Mouse (Mus musculus) midbrain, embryonic 14.5 days (tissue): ENCODE measurements around the gene Chgb. TPM values are rescaled to one million over a fixed set of nuclear protein-coding genes. Genes with fewer than 3 reads are reported as not detected.

Experiments used
- ATAC-seq: fragments of 200-750 bp; cut with Nextera tagmentation; 2 replicates; pipeline ENCODE4 v1.8.0; 2017; ENCODE audit warnings: moderate number of reproducible peaks, moderate library complexity; ENCODE audit not compliant: low FRiP score, low TSS enrichment
- DNase-seq: peaks from one replicate; pipeline ENCODE4 v3.0.0-alpha.2; 2015
- H3K27ac ChIP-seq: fragments of 300-500 bp; sonication (generic); replicated peaks from 2 replicates; pipeline ENCODE4 v1.5.1; 2014; ENCODE audit warnings: mild to moderate bottlenecking, low read depth, low read length, moderate library complexity
- H3K27me3 ChIP-seq: fragments of 300-500 bp; sonication (generic); 2 replicates; pipeline ENCODE4 v1.6.1; 2014; ENCODE audit warnings: low read length, control low read depth, mixed read lengths; ENCODE audit not compliant: control insufficient read depth, insufficient read depth
- H3K36me3 ChIP-seq: fragments of 300-500 bp; sonication (generic); 2 replicates; pipeline ENCODE4 v1.6.1; 2014; ENCODE audit warnings: low read length, control low read depth; ENCODE audit not compliant: control insufficient read depth, insufficient read depth
- H3K4me1 ChIP-seq: fragments of 300-500 bp; sonication (generic); 2 replicates; pipeline ENCODE4 v1.6.1; 2014; ENCODE audit warnings: mild to moderate bottlenecking, antibody characterized with exemption, low read length, control low read depth; ENCODE audit not compliant: control insufficient read depth, insufficient read depth
- H3K4me2 ChIP-seq: fragments of 300-500 bp; sonication (generic); 2 replicates; pipeline ENCODE4 v1.6.1; 2014; ENCODE audit warnings: mild to moderate bottlenecking, low read length, moderate library complexity
- H3K4me3 ChIP-seq: fragments of 300-500 bp; sonication (generic); replicated peaks from 2 replicates; pipeline ENCODE4 v1.5.1; 2014; ENCODE audit warnings: low read depth, low read length
- H3K9ac ChIP-seq: fragments of 300-500 bp; sonication (generic); replicated peaks from 2 replicates; pipeline ENCODE4 v1.6.1; 2014; ENCODE audit warnings: mild to moderate bottlenecking, low read length, moderate library complexity
- H3K9me3 ChIP-seq: fragments of 300-500 bp; sonication (generic); 2 replicates; pipeline ENCODE4 v1.6.1; 2016; ENCODE audit warnings: low read length, control low read depth, mixed read lengths; ENCODE audit not compliant: control insufficient read depth
- WGBS: fragments of 180-500 bp; shearing (Covaris S2); extraction: QIAGEN DNeasy Blood & Tissue Kit; methylation state at CpG from one replicate; pipeline ENCODE4 v1.1.7; 2014; 5-methylcytosine and 5-hydroxymethylcytosine counted together
- polyA plus RNA-seq: library from polyadenylated mRNA; unstranded; fragments of >200 nt; fragmentation: Nextera tagmentation; extraction: Ambion mirVana; gene quantifications from 2 replicates; pipeline ENCODE4 v1.2.1, GENCODE M21; 2014

Chgb gene
- polyA plus RNA-seq, 1 experiment from 2014 or later = 62.0 TPM

DNA sequence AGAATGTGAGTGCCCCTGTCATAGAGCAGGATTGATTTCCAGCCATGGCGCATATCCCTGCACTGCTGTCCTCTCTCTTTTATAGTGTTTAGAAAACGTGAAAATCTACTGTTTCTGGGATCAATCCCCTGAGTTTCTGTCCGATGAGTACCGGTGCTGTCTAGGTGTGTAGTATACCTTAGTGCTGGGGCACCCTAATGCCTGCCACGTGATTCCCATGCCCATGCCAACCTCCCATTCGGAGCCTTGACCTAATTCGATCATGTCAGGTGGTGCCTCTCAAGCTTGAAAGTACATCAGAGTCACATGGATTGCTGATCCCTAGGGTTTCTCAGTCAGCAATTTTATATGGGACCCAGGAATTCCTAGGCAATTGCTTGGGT lies 13.1 kb downstream of the Chgb start:
- Histone ChIP-seq H3K9me3 (no peaks in the 10 kb centered on the region), H3K4me3 (no peak overlapping the region), H3K4me2 (no peak overlapping the region), H3K4me1 (no peaks in the 10 kb centered on the region), H3K27ac (no peak overlapping the region), H3K36me3 (peaks cover 24% of the 10 kb centered on the region), H3K27me3 (no peaks in the 10 kb centered on the region), H3K9ac (no peak overlapping the region)
- 89% methylated on average over 7 of the region's 7 CpGs for WGBS
- ATAC-seq = no peak
- DNase-seq = no peak

DNA sequence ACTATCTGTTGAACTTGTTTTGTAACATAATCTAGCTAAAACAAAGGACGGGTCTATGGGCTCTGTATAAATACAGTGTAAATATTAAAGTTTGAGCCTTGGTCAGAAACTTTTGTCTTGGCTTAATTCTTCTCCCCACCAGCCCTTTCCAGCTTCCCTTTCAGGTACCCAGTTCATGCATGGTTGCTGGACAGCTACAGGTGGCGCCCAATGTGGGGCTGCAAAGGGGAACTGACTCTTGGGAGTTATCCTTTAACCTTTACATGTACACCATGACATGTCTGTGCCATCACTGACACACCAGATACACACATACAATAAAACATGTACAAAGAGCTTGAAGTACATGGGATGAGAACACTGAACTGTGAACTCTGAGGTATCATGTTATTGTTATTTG lies 21.9 kb downstream of the Chgb start:
- ATAC-seq (no peak), DNase-seq (no peak)
- Histone ChIP-seq H3K9ac (no peak overlapping the region), H3K4me1 (no peaks in the 10 kb centered on the region), H3K27ac (no peak overlapping the region), H3K9me3 (no peaks in the 10 kb centered on the region), H3K4me3 (no peak overlapping the region), H3K36me3 (peaks cover 52% of the 10 kb centered on the region), H3K27me3 (no peaks in the 10 kb centered on the region), H3K4me2 (no peak overlapping the region)
- 88% methylated on average over 2 of the region's 2 CpGs for WGBS

DNA sequence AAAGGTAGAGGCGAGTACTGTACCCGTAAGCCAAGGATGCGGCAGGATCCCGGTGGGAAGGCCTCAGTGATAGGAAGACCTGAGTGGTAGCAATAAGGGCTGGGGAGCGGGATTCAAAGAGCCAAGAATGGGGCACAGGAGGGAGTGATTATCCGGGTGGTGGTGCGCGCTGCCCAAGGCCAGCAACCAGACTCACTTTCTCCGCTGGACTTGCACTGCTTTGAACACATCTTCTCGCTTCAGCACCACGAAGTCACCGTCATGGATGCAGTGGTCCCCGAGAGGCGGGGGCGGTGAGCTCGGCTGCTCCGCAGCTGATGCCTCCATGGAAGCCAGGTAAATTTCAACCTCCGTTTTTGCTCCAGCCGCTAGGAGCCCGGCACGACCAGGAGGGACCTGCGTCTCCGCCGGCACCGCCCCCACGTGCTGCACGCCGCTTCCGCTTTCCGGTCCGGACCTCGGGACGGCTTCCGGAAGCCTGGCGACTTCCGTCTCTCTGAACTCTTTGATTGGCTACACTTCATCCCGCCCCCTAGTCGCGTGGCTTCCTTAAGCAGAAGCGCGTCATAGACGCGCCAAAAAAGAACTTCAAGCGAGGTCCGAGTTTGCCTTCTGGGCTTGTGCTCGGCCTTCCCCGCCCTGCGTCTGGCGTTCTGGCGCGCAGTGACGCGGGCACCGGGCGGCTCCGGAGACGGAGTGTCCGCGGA lies 34.7 kb downstream of the Chgb start, which contains the start of the genes Trmt6 and Mcm8:
Gene Trmt6 (minus strand): TSS at position 448 of the 707 bp plus-strand sequence.
Gene Mcm8 (plus strand): TSS at position 534 of the 707 bp plus-strand sequence.
- Histone ChIP-seq H3K27me3 (no peaks in the 10 kb centered on the region), H3K9me3 (no peaks in the 10 kb centered on the region), H3K36me3 (peaks cover 19% of the 10 kb centered on the region), H3K9ac (peak within 1 kb of the TSS; percentile 69), H3K4me1 (peaks cover 8% of the 10 kb centered on the region), H3K27ac (0 out of 2 replicates have a peak within 1 kb of the TSS, but pooled peaks have one; percentile 52), H3K4me3 (peak within 1 kb of the TSS; percentile 78), H3K4me2 (peak within 1 kb of the TSS; percentile 90)
- WGBS = under 1% methylated on average over 59 of the region's 59 CpGs
- peak; percentile 98 for DNase-seq
- ATAC-seq = peak; percentile 100

DNA sequence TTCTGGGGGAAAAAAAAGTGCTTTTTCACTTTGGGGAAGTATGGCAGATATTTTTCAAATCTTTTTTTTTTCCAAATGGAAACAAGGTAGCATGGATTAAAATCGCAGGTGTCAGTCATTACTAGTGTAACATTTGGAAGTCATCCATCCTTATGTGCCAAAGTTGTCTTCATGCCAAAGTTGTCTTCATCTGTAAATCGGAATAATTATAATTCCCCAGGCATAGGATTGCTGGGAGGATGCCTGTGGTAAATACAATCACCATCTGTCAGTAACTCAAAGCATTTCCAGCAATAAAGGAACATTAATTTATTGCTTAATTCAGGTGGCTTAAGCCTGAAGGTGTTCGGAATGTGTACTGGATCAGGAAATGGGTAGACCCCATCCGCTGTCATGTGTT lies 60.0 kb downstream of the Chgb start:
- H3K27me3 ChIP-seq = no peaks in the 10 kb centered on the region
- no peak overlapping the region for H3K27ac ChIP-seq
- no peak overlapping the region for H3K9ac ChIP-seq
- no peaks in the 10 kb centered on the region for H3K4me1 ChIP-seq
- ATAC-seq (no peak), DNase-seq (no peak)
- WGBS = 92% methylated on average over 4 of the region's 4 CpGs
- H3K4me3 ChIP-seq = no peak overlapping the region
- no peaks in the 10 kb centered on the region for H3K9me3 ChIP-seq
- 0 out of 2 replicates have a peak, but pooled peaks cover 3% of the 10 kb centered on the region for H3K36me3 ChIP-seq
- H3K4me2 ChIP-seq = no peak overlapping the region

Other genes with a start within 250 kb of the Chgb start
- 87.5 and 104 TPM in 2 replicates for gene Gpcpd1, start 193.5 kb upstream of the Chgb start, polyA plus RNA-seq
- 23.3 and 26.2 TPM in 2 replicates for gene Shld1, start 94.3 kb upstream of the Chgb start, polyA plus RNA-seq
- gene Trmt6, start 34.8 kb downstream of the Chgb start, polyA plus RNA-seq = 23.5 and 25.0 TPM in 2 replicates
- 4.6 and 7.1 TPM in 2 replicates for gene Mcm8, start 34.9 kb downstream of the Chgb start, polyA plus RNA-seq
- 11.1 and 12.0 TPM in 2 replicates for gene Crls1, start 65.4 kb downstream of the Chgb start, polyA plus RNA-seq
- gene Lrrn4, start 99.6 kb downstream of the Chgb start, polyA plus RNA-seq = 0.09 and 0.14 TPM in 2 replicates
- 0.22 TPM in 1 of 2 replicates, not detected in the other for gene Fermt1, start 164.6 kb downstream of the Chgb start, polyA plus RNA-seq